Mouse (Mus musculus) neural tube, embryonic 11.5 days (tissue): ENCODE results near the gene Gpr37l1. TPM values are rescaled to one million over a fixed set of nuclear protein-coding genes. Genes with fewer than 3 reads are reported as not detected.

Experiments
- ATAC-seq: fragments of 200-750 bp; cut with Nextera tagmentation; 2 replicates; pipeline ENCODE4 v1.8.0; 2017; ENCODE audit warnings: moderate number of reproducible peaks, mild to moderate bottlenecking, moderate TSS enrichment, moderate library complexity; ENCODE audit not compliant: insufficient read depth, low FRiP score, low TSS enrichment
- DNase-seq: peaks from one replicate; pipeline ENCODE4 v3.0.0-alpha.2; 2015; ENCODE audit warnings: low spot score
- H3K27ac ChIP-seq: fragments of 300-500 bp; sonication (generic); 2 replicates; pipeline ENCODE4 v1.5.1; 2014; ENCODE audit warnings: low read depth, mild to moderate bottlenecking, low read length
- H3K27me3 ChIP-seq: fragments of 300-500 bp; sonication (generic); 2 replicates; pipeline ENCODE4 v1.6.1; 2014; ENCODE audit warnings: mild to moderate bottlenecking, low read length, mixed read lengths; ENCODE audit not compliant: control insufficient read depth, insufficient read depth
- H3K36me3 ChIP-seq: fragments of 300-500 bp; sonication (generic); 2 replicates; pipeline ENCODE4 v1.6.1; 2014; ENCODE audit warnings: mild to moderate bottlenecking, low read length, moderate library complexity, mixed read lengths; ENCODE audit not compliant: control insufficient read depth, insufficient read depth
- H3K4me1 ChIP-seq: fragments of 300-500 bp; sonication (generic); 2 replicates; pipeline ENCODE4 v1.6.1; 2014; ENCODE audit warnings: low read length, mixed read lengths; ENCODE audit not compliant: control insufficient read depth, insufficient read depth
- H3K4me2 ChIP-seq: fragments of 300-500 bp; sonication (generic); 2 replicates; pipeline ENCODE4 v1.6.1; 2014; ENCODE audit warnings: low read depth, mild to moderate bottlenecking, moderate library complexity
- H3K4me3 ChIP-seq: fragments of 300-500 bp; sonication (generic); 2 replicates; pipeline ENCODE4 v1.5.1; 2014; ENCODE audit warnings: low read depth, low read length
- H3K9ac ChIP-seq: fragments of 300-500 bp; sonication (generic); 2 replicates; pipeline ENCODE4 v1.6.1; 2014; ENCODE audit warnings: mild to moderate bottlenecking, low read length
- H3K9me3 ChIP-seq: fragments of 300-500 bp; sonication (generic); 2 replicates; pipeline ENCODE4 v1.6.1; 2016; ENCODE audit warnings: low read length; ENCODE audit not compliant: control insufficient read depth
- WGBS: fragments of 180-500 bp; shearing (Covaris S2); extraction: QIAGEN DNeasy Blood & Tissue Kit; methylation state at CpG from one replicate; pipeline ENCODE4 v1.1.7; 2014; 5-methylcytosine and 5-hydroxymethylcytosine counted together
- polyA plus RNA-seq: library from polyadenylated mRNA; unstranded; fragments of >200 nt; fragmentation: Nextera tagmentation; extraction: Ambion mirVana; gene quantifications from 2 replicates; pipeline ENCODE4 v1.2.1, GENCODE M21; 2014

Gpr37l1 gene
- not detected in 2 replicates for polyA plus RNA-seq

- Histone ChIP-seq H3K27ac (no peak within 1 kb of the TSS), H3K4me1 (no peaks in the 10 kb centered on the region), H3K9me3 (no peaks in the 10 kb centered on the region), H3K36me3 (no peaks in the 10 kb centered on the region), H3K4me2 (no peak within 1 kb of the TSS), H3K4me3 (no peak within 1 kb of the TSS), H3K27me3 (no peaks in the 10 kb centered on the region), H3K9ac (no peak within 1 kb of the TSS)
- no peak for ATAC-seq
- 64% methylated on average over 11 of the region's 11 CpGs for WGBS
- no peak for DNase-seq
These were observed at the start of gene Gpr37l1 for GRCm38 (mm10) chr1:135167435-135167834. Gene Gpr37l1, minus strand, starts transcription at chr1:135167681.

- DNase-seq (no peak), ATAC-seq (no peak)
- Histone ChIP-seq H3K9me3 (no peaks in the 10 kb centered on the region), H3K4me2 (no peak overlapping the region), H3K9ac (no peak overlapping the region), H3K4me3 (no peak overlapping the region), H3K27ac (no peak overlapping the region), H3K4me1 (no peaks in the 10 kb centered on the region), H3K36me3 (no peaks in the 10 kb centered on the region), H3K27me3 (no peaks in the 10 kb centered on the region)
- WGBS = 87% methylated on average over 9 of the region's 9 CpGs
These were observed 46.5 kb upstream of the Gpr37l1 start for GRCm38 (mm10) chr1:135213772-135214640.

- Histone ChIP-seq H3K27ac (no peak overlapping the region), H3K9me3 (no peaks in the 10 kb centered on the region), H3K9ac (no peak overlapping the region), H3K27me3 (no peaks in the 10 kb centered on the region), H3K4me2 (no peak overlapping the region), H3K4me1 (no peaks in the 10 kb centered on the region), H3K36me3 (no peaks in the 10 kb centered on the region), H3K4me3 (no peak overlapping the region)
- 76% methylated on average over 5 of the region's 5 CpGs for WGBS
- ATAC-seq = no peak
- DNase-seq = no peak
These were observed 42.9 kb upstream of the Gpr37l1 start for GRCm38 (mm10) chr1:135210421-135210820.

- no peaks in the 10 kb centered on the region for H3K36me3 ChIP-seq
- no peak overlapping the region for H3K27ac ChIP-seq
- H3K4me2 ChIP-seq = no peak overlapping the region
- no peak overlapping the region for H3K9ac ChIP-seq
- no peaks in the 10 kb centered on the region for H3K9me3 ChIP-seq
- 76% methylated on average over 9 of the region's 9 CpGs for WGBS
- ATAC-seq (no peak), DNase-seq (no peak)
- no peak overlapping the region for H3K4me3 ChIP-seq
- H3K27me3 ChIP-seq = no peaks in the 10 kb centered on the region
- H3K4me1 ChIP-seq = no peaks in the 10 kb centered on the region
These were observed 41.2 kb upstream of the Gpr37l1 start for GRCm38 (mm10) chr1:135208716-135209115.

- 88% methylated on average over 14 of the region's 14 CpGs for whole genome bisulfite sequencing
- no peaks in the 10 kb centered on the region for H3K27me3 ChIP-seq
- no peaks in the 10 kb centered on the region for H3K36me3 ChIP-seq
- H3K27ac ChIP-seq = no peak overlapping the region
- no peak for ATAC-seq
- no peak overlapping the region for H3K4me2 ChIP-seq
- H3K4me1 ChIP-seq = no peaks in the 10 kb centered on the region
- no peak overlapping the region for H3K9ac ChIP-seq
- no peak overlapping the region for H3K4me3 ChIP-seq
- H3K9me3 ChIP-seq = no peaks in the 10 kb centered on the region
- no peak for DNase-seq
These were observed 39.3 kb upstream of the Gpr37l1 start for GRCm38 (mm10) chr1:135206586-135207339.

GRCm38 (mm10) chr1:135205257-135205656 lies 37.8 kb upstream of the Gpr37l1 start:
- Histone ChIP-seq H3K9me3 (no peaks in the 10 kb centered on the region), H3K27me3 (no peaks in the 10 kb centered on the region), H3K4me1 (no peaks in the 10 kb centered on the region), H3K9ac (no peak overlapping the region), H3K27ac (no peak overlapping the region), H3K36me3 (no peaks in the 10 kb centered on the region), H3K4me2 (no peak overlapping the region), H3K4me3 (no peak overlapping the region)
- DNase-seq (no peak), ATAC-seq (no peak)
- WGBS = 47% methylated on average over 4 of the region's 4 CpGs

- WGBS = 35% methylated on average over 12 of the region's 12 CpGs
- Histone ChIP-seq H3K4me3 (no peak overlapping the region), H3K4me1 (peaks cover under 1% of the 10 kb centered on the region; the same call in 1 of the 2 replicates), H3K4me2 (no peak overlapping the region), H3K9me3 (no peaks in the 10 kb centered on the region), H3K36me3 (no peaks in the 10 kb centered on the region), H3K27ac (no peak overlapping the region), H3K27me3 (no peaks in the 10 kb centered on the region), H3K9ac (no peak overlapping the region)
- ATAC-seq (no peak), DNase-seq (no peak)
These were observed 37.0 kb upstream of the Gpr37l1 start for GRCm38 (mm10) chr1:135204196-135205126.

GRCm38 (mm10) chr1:135200400-135200799 lies 32.9 kb upstream of the Gpr37l1 start:
- ATAC-seq (no peak), DNase-seq (no peak)
- H3K36me3 ChIP-seq = no peaks in the 10 kb centered on the region
- H3K4me2 ChIP-seq = no peak overlapping the region
- no peaks in the 10 kb centered on the region for H3K9me3 ChIP-seq
- H3K9ac ChIP-seq = no peak overlapping the region
- H3K27me3 ChIP-seq = no peaks in the 10 kb centered on the region
- WGBS = 72% methylated on average over 4 of the region's 4 CpGs
- no peak overlapping the region for H3K27ac ChIP-seq
- peaks cover 4% of the 10 kb centered on the region for H3K4me1 ChIP-seq
- no peak overlapping the region for H3K4me3 ChIP-seq
